Mouse (Mus musculus) hindbrain, embryonic 14.5 days (tissue): ENCODE measurements around the gene Vars2. TPM values are rescaled to one million over a fixed set of nuclear protein-coding genes. Genes with fewer than 3 reads are reported as not detected.

Source experiments
- ATAC-seq: fragments of 200-750 bp; cut with Nextera tagmentation; 2 replicates; pipeline ENCODE4 v1.8.0; 2017; ENCODE audit warnings: moderate number of reproducible peaks, mild to moderate bottlenecking, moderate TSS enrichment, moderate library complexity; ENCODE audit not compliant: low FRiP score
- DNase-seq: peaks from one replicate; pipeline ENCODE4 v3.0.0-alpha.2; 2015; ENCODE audit warnings: low spot score
- H3K27ac ChIP-seq: fragments of 300-500 bp; sonication (generic); 2 replicates; pipeline ENCODE4 v1.5.1; 2014; ENCODE audit warnings: mild to moderate bottlenecking, moderate library complexity
- H3K27me3 ChIP-seq: fragments of 300-500 bp; sonication (generic); 2 replicates; pipeline ENCODE4 v1.6.1; 2014; ENCODE audit warnings: mild to moderate bottlenecking, low read length, mixed read lengths; ENCODE audit not compliant: control insufficient read depth, insufficient read depth
- H3K36me3 ChIP-seq: fragments of 300-500 bp; sonication (generic); replicated peaks from 2 replicates; pipeline ENCODE4 v1.6.1; 2014; ENCODE audit not compliant: control insufficient read depth, insufficient read depth
- H3K4me1 ChIP-seq: fragments of 300-500 bp; sonication (generic); replicated peaks from 2 replicates; pipeline ENCODE4 v1.6.1; 2014; ENCODE audit warnings: antibody characterized with exemption, low read length, mixed read lengths; ENCODE audit not compliant: control insufficient read depth, insufficient read depth
- H3K4me2 ChIP-seq: fragments of 300-500 bp; sonication (generic); replicated peaks from 2 replicates; pipeline ENCODE4 v1.6.1; 2014; ENCODE audit warnings: mild to moderate bottlenecking, moderate library complexity
- H3K4me3 ChIP-seq: fragments of 300-500 bp; sonication (generic); replicated peaks from 2 replicates; pipeline ENCODE4 v1.5.1; 2014; ENCODE audit warnings: mild to moderate bottlenecking, low read length
- H3K9ac ChIP-seq: fragments of 300-500 bp; sonication (generic); 2 replicates; pipeline ENCODE4 v1.6.1; 2014
- H3K9me3 ChIP-seq: fragments of 300-500 bp; sonication (generic); 2 replicates; pipeline ENCODE4 v1.6.1; 2016; ENCODE audit warnings: low read length; ENCODE audit not compliant: control insufficient read depth
- WGBS: fragments of 180-500 bp; shearing (Covaris S2); extraction: QIAGEN DNeasy Blood & Tissue Kit; methylation state at CpG from one replicate; pipeline ENCODE4 v1.1.7; 2014; 5-methylcytosine and 5-hydroxymethylcytosine counted together
- polyA plus RNA-seq: library from polyadenylated mRNA; unstranded; fragments of >200 nt; fragmentation: Nextera tagmentation; extraction: Ambion mirVana; gene quantifications from 2 replicates; pipeline ENCODE4 v1.2.1, GENCODE M21; 2014

Vars2 gene
- polyA plus RNA-seq, 1 experiment from 2014 or later: 14.9 TPM

DNA sequence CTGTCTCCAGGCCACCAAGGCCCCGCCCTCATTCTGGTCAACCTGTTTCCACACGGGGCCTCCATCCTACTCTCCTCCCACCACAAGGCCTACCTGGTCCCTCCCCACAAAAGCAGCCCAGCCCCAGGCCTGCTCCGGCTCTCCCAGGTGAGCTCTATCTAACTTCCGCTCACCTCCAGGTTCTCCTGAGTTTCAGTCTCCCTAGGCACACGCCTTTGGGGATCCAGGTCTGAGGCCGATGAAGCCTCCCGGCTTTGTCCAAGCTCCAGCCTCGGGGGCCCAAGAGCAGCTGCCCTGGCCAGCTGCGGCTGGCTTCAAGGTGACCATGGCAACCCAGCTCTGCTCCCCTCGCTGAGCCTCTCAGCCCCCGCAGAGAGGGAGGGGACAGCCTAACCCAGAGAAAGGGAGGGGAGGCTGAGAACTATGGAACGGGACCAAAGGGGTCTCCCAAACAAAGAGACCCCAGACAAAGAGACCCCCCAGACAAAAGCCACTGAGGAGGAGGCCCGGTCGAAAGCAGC lies 36.4 kb upstream of the Vars2 start:
- Histone ChIP-seq H3K4me2 (peak overlapping the region; percentile 52), H3K4me1 (peaks cover 31% of the 10 kb centered on the region), H3K9me3 (no peaks in the 10 kb centered on the region), H3K9ac (peak overlapping the region; percentile 66), H3K36me3 (no peaks in the 10 kb centered on the region), H3K27me3 (no peaks in the 10 kb centered on the region), H3K27ac (peak overlapping the region; percentile 96), H3K4me3 (peak overlapping the region; percentile 58)
- ATAC-seq (peak; percentile 63), DNase-seq (peak; percentile 76)
- 2% methylated on average over 14 of the region's 14 CpGs for WGBS

DNA sequence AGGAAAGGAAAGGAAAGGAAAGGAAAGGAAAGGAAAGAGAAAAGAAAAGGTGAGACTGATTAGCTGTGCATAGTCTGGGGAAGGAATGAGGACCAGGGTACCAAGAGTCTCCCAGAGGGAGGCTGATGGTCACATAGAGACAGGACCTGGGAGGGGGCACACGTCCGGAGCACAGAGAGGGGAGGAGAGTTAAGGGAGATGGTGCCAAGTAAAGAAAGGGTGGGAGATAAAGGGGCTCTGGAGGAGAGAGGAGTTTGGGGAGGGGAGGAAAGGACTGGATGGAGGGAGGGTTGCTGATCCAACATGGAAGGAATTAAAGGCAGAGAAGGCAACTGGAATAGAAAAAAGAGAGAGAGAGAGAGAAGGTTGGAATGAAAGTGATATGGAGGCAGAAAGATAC lies 35.7 kb upstream of the Vars2 start:
- peak overlapping the region; percentile 79 for H3K9ac ChIP-seq
- H3K27ac ChIP-seq: peak overlapping the region; percentile 97
- no peaks in the 10 kb centered on the region for H3K9me3 ChIP-seq
- peaks cover 38% of the 10 kb centered on the region for H3K4me1 ChIP-seq
- H3K27me3 ChIP-seq: no peaks in the 10 kb centered on the region
- WGBS: 4% methylated on average over 2 of the region's 2 CpGs
- H3K36me3 ChIP-seq: no peaks in the 10 kb centered on the region
- H3K4me2 ChIP-seq: peak overlapping the region; percentile 73
- peak overlapping the region; percentile 58 for H3K4me3 ChIP-seq
- ATAC-seq: no peak
- DNase-seq: no peak

DNA sequence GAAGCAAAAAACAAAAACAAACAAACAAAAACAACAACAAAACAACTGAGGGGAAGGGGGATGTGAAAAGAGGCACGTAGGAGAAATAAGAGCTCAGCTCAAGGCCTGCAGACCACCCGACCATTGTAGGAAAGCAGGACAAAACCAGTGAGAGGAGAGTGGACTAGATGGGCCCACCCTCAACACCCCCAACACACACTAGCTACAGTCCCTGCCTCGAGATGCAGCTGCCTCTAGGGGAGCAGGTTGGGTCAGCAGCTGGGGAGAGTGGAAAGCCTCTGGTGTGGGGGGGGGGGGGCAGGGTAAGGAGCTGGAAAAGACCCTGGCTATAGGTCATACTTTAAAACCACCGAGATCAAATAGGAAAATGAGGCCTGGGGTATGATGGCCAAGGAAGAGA lies 35.2 kb upstream of the Vars2 start:
- DNase-seq (no peak), ATAC-seq (no peak)
- 2% methylated on average over 4 of the region's 4 CpGs for WGBS
- Histone ChIP-seq H3K4me3 (peak overlapping the region; percentile 58), H3K4me2 (peak overlapping the region; percentile 73), H3K36me3 (no peaks in the 10 kb centered on the region), H3K27me3 (no peaks in the 10 kb centered on the region), H3K4me1 (peaks cover 43% of the 10 kb centered on the region), H3K9me3 (no peaks in the 10 kb centered on the region), H3K27ac (peak overlapping the region; percentile 97), H3K9ac (peak overlapping the region; percentile 79)

DNA sequence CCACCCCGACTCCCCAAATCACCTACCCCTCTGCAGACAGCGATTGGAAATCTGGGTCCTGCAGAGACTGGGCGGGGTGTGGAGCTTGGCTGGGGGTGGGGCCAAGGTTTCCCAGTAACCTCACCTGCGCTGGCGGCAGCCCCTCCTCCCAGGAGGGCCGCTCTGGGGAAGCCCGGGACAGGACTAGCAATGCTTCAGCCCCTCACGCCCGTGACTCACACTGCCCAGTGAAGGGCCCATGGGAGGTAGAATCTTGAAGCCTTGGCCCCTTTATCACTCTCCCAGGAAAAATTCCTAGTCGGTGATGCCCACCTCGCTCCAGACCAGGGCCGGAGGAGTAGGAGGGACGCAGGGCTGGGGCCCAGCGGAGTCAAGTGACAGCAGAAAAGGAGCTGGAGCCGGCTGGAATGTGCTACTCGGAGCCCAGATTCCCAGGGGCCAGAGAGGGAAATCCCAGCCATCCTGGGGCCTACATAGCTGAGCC lies 34.6 kb upstream of the Vars2 start:
- Histone ChIP-seq H3K36me3 (no peaks in the 10 kb centered on the region), H3K4me3 (peak overlapping the region; percentile 58), H3K27ac (peak overlapping the region; percentile 97), H3K27me3 (no peaks in the 10 kb centered on the region), H3K4me1 (peaks cover 49% of the 10 kb centered on the region), H3K9me3 (no peaks in the 10 kb centered on the region), H3K9ac (peak overlapping the region; percentile 79), H3K4me2 (peak overlapping the region; percentile 73)
- WGBS: 2% methylated on average over 16 of the region's 16 CpGs
- DNase-seq (no peak), ATAC-seq (no peak)

DNA sequence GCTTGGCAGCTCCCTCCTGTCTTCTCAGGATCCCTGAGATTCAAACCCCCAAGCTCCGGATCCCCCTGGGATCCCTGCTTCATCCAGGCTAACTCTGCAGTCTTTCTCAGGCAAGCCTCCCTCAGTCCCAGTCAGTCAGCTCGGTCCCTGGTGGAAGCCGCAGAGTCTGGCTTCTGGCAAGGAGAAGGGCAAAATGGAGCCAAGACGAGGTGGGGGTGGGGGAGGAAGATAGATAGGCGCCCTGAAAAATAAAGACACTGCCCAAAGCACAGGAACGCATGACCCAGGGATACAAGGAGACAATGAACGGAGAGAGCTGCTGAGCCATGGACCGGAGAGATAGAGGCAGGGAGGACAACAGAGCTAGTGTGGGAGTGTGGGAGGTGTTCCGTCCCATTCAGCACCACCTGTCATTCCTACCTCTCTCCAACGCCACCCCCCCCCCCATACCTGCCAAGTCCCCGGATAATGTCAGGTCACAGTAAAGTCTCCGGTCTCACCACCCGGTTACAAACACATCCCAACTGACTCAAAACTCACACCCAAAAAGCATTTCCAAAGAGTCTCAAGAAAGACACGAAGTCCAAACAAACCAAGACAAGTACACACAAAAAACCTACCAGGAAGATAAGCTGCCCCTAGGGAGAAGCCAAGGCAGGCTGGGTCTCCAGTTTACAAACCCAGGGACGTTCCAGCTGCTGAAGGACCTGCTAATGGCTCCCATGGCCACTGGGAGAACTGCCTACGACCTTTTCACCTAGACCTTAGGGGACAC lies 34.0 kb upstream of the Vars2 start:
- Histone ChIP-seq H3K9me3 (no peaks in the 10 kb centered on the region), H3K27me3 (no peaks in the 10 kb centered on the region), H3K27ac (peak overlapping the region; percentile 97), H3K9ac (peak overlapping the region; percentile 79), H3K4me1 (peaks cover 55% of the 10 kb centered on the region), H3K4me3 (peak overlapping the region; percentile 58), H3K36me3 (no peaks in the 10 kb centered on the region), H3K4me2 (peak overlapping the region; percentile 73)
- under 1% methylated on average over 16 of the region's 16 CpGs for WGBS
- ATAC-seq: no peak
- DNase-seq: peak; percentile 64

DNA sequence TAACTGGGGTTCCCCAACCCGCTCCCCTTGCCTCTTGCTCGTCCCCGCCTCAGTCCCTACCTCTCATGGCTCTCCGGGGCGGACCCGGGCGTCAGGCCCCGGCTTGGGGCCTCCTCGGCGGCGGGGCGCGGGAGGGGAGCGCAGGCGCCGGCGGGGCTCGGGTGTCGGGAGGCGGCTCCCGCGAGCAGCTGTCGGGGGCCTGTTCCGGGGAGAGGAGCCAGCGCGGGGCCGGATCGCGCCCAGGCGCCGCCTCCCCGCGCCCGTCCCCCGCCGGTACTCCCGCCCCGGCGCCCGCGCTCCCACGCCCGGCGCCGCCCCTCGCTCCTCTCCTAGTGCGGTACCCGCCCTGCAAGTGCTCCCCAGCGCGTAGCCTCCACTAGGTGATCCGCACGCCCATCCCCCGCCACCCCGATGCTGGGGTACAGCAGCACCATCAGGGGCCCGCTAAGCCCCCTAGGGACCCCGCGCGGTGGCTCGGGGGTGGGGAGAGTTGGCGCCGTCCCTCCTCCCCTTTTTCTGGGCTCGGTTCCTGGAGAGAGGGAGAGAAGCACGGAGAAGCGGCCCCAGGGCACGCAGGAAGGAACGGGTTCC lies 33.1 kb upstream of the Vars2 start:
- Histone ChIP-seq H3K4me3 (peak overlapping the region; percentile 58), H3K4me1 (peaks cover 55% of the 10 kb centered on the region), H3K27me3 (no peaks in the 10 kb centered on the region), H3K4me2 (peak overlapping the region; percentile 73), H3K36me3 (no peaks in the 10 kb centered on the region), H3K27ac (peak overlapping the region; percentile 97), H3K9ac (peak overlapping the region; percentile 79), H3K9me3 (no peaks in the 10 kb centered on the region)
- WGBS: under 1% methylated on average over 57 of the region's 66 CpGs
- DNase-seq (peak; percentile 69), ATAC-seq (peak; percentile 62)

DNA sequence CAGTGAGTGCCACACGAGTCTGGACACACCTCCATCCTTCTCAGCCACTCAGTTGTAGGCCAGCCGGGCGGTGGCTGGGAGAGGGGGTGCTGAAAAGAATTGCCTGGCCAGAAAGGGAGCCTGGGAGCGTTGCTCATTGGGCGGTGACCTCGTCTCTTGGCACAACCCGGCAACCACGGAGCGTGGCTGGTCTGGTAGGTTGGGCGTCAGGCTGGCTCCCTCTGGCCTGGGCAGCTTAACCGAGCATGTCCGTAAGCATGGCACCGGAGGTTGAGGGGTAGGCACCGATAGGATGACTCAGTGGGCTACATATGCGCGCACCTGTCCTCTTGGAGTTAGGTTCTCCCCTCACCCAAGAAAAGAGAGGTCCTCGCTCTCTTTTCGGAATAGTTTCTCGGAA lies 32.5 kb upstream of the Vars2 start:
- Histone ChIP-seq H3K27ac (peak overlapping the region; percentile 97), H3K4me3 (peak overlapping the region; percentile 58), H3K36me3 (peaks cover 3% of the 10 kb centered on the region; the same call in 1 of the 2 replicates), H3K4me1 (peaks cover 51% of the 10 kb centered on the region), H3K9ac (peak overlapping the region; percentile 79), H3K9me3 (no peaks in the 10 kb centered on the region), H3K27me3 (no peaks in the 10 kb centered on the region), H3K4me2 (peak overlapping the region; percentile 73)
- WGBS: 2% methylated on average over 19 of the region's 19 CpGs
- DNase-seq (peak; percentile 51), ATAC-seq (peak; percentile 6; the same call in 1 of the 2 replicates)

DNA sequence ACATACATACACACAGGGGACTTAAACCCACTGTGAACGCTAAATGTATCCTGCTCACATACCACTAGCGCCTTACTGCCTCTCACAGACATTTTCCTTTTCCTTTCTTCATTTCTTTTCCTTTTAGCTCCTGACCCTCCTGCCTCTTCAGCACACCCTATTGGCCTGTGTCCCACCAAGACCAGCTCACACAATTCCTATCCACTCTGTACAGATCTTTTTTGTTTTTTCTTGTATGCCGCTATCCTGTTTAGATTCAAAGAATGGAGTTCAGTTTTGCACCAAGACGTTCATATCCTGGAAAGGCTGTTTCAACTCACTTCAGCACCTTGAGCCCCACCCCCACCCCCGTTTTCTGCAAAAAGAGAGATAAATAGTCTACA lies 31.1 kb upstream of the Vars2 start:
- Histone ChIP-seq H3K27ac (peak overlapping the region; percentile 97), H3K9me3 (no peaks in the 10 kb centered on the region), H3K4me3 (peak overlapping the region; percentile 36), H3K27me3 (no peaks in the 10 kb centered on the region), H3K9ac (peak overlapping the region; percentile 71), H3K4me1 (peaks cover 37% of the 10 kb centered on the region), H3K36me3 (peaks cover 9% of the 10 kb centered on the region), H3K4me2 (peak overlapping the region; percentile 73)
- DNase-seq: no peak
- 15% methylated on average over 5 of the region's 5 CpGs for WGBS
- ATAC-seq: no peak

DNA sequence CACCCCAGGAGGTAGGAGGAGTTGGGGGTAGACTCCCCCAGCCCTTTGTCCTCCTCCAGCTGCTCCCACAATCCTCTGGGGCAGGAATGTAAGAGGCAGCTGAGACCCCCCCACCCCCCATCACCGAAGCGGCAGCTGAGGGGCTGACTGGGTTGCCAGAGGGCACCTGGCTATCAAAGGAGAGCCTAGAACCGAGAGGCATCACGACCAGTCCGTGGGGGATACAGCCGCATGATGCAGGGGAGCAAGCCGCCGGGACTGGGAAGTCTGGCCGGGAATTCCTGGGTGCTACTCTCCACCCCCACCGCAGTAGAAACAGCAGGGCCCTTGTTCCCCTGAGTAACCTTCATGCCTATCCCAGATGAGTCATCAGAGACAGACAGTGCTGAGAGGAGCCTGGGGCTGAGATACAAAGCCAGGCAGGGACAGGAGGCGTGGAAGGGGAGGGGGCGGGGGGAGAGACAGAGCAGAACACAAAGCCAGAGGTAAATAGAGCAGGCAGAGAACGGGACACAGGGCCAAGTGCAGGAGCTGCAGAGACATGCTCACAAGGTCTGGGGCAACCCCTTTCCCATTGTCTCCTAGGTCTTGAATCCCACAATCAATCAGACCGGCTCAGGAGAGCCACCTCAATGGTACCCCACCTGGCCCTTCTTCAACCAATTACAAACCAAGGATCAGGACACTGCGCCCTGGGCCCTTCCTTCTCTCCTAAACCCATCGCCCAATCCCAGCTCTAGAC lies 30.5 kb upstream of the Vars2 start:
- 2% methylated on average over 16 of the region's 16 CpGs for WGBS
- H3K9ac ChIP-seq: peak overlapping the region; percentile 71
- H3K27ac ChIP-seq: peak overlapping the region; percentile 97
- DNase-seq: peak; percentile 66
- H3K4me1 ChIP-seq: peaks cover 37% of the 10 kb centered on the region
- peak overlapping the region; percentile 36 for H3K4me3 ChIP-seq
- ATAC-seq: peak; percentile 65
- no peaks in the 10 kb centered on the region for H3K9me3 ChIP-seq
- H3K27me3 ChIP-seq: no peaks in the 10 kb centered on the region
- peaks cover 15% of the 10 kb centered on the region for H3K36me3 ChIP-seq
- peak overlapping the region; percentile 73 for H3K4me2 ChIP-seq
